Mouse (Mus musculus) c-Kit-positive CD71-negative TER-119-negative erythroid progenitor cells, embryonic 14.5 days (primary cell): ENCODE results near the gene Vps25.
A peak's percentile ranks its signal among the peaks of the same experiment; 100 is the strongest.

Experiments used
- DNase-seq: peaks from one replicate; pipeline ENCODE4 v3.0.0-alpha.2; 2013; ENCODE audit warnings: low read depth

The Vps25 gene

GRCm38 (mm10) chr11:101253613-101254389 is at the start of gene Vps25:
Gene Vps25 (plus strand): TSS chr11:101253707.
- no peak for DNase-seq

GRCm38 (mm10) chr11:101211970-101212369 is 41.5 kb upstream of the Vps25 start:
- DNase-seq = peak; percentile 72

- no peak for DNase-seq
These were observed 36.6 kb upstream of the Vps25 start for GRCm38 (mm10) chr11:101216936-101217335.

DNA sequence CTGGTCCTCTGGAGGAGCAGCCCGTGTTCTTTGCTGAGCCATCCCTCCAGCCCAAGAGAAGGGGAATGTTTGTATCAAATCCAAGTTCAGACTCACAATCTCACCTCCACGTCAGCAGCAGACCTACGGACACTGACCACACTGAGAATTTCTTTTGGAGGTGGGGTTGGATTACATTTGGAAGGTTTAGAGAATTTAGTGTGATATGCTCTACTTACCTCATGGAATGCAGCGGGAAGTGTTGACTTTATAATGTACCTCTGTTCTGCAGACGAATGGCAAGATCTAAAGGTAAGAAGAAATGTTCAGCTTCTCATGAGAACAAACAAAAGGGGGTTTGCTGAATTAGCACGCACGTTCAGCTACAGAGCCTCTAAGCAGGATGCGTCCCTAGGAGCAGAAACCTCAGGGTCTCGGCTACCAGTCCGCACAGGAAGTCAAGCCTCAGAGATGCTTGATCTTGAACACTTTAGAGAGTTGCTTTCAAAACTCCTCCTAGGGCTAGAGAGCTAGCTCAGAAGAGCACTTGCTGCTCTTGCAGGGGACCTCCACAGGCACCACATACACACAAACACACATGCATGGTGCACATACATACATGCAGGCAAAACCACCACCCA is 35.0 kb upstream of the Vps25 start:
- no peak for DNase-seq

GRCm38 (mm10) chr11:101220853-101221252 is 32.7 kb upstream of the Vps25 start:
- no peak for DNase-seq

- DNase-seq = no peak
These were observed 32.1 kb upstream of the Vps25 start for GRCm38 (mm10) chr11:101221306-101221986.

DNA sequence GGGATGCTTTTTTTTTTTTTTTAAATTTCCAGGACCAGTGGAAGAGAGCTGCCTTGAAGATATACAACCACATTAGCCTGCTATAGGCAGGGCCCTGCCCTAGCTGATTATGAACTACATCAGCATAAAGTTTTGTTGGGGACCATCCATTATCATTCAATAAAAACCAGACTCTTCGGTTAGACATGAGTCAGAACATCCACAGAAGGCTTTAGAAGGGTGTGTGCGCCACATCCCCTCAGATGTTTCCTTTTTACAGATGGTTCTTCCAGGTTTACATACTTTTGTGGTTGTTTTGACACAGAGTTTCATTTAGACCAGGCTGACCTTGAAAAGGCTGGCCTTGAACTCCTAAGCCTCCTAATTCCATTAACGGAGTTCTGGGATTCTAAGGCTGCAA is 29.2 kb upstream of the Vps25 start:
- DNase-seq = no peak

GRCm38 (mm10) chr11:101225331-101226064 is 28.0 kb upstream of the Vps25 start:
- no peak for DNase-seq

DNA sequence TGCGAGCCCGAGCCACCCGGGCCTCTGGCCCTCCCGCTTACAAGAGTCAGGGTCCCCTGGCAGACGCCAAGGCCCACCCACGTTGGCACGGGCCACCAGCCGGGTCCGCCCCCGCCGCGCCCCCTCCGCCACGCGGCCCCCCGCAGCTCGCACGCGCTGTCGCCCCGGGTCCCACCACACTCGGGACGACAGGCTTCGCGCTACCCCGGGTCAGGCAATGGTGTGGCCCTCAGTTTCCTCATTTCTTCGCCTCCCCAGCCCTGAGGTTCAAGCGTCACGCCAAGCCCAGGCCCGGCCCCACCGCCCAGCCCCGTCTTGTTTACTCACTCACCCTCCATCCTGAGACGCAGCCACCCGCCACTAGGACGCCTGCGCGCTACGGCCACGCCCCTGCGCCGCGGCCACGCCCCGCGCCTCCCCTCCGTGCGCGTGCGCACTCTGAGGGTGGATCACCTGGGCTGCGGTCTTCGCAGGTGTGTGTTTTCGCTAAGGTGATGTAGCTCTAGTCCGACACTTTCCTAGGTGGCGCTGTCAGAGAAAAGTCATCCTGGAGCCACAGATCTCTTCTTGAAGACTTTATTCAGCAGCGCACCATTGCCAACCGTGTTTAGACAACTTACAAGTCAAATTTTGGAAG is 27.3 kb upstream of the Vps25 start, which contains the start of gene Ezh1:
TSS of gene Ezh1 (minus strand) at position 399 of the 637 bp plus-strand sequence.
- peak; percentile 56 for DNase-seq

- no peak for DNase-seq
These were observed 24.1 kb upstream of the Vps25 start for GRCm38 (mm10) chr11:101229361-101229900.

DNA sequence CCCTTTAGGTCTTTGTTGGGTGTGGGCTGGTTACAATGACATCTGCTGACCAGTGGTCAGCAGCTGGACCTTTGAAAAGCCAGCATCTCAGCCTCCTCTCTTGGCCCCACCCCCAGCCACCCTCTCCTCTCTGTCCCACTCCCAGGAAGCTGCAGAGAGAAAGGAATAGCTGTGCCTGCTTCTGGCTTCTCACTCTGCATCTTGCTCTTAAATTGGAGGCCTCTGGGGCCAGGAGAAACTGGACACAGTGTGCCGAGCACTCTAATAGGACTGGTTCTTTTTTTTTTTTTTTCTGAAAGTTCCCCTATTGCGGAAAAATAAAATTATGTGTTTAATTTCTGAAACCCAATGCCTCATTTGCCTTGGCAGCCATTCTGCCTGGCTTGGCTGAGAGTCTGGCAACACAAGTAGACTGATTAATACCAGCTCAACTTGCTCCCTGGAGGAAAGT is 23.4 kb upstream of the Vps25 start:
- DNase-seq = no peak

GRCm38 (mm10) chr11:101230526-101230925 is 23.0 kb upstream of the Vps25 start:
- no peak for DNase-seq

DNA sequence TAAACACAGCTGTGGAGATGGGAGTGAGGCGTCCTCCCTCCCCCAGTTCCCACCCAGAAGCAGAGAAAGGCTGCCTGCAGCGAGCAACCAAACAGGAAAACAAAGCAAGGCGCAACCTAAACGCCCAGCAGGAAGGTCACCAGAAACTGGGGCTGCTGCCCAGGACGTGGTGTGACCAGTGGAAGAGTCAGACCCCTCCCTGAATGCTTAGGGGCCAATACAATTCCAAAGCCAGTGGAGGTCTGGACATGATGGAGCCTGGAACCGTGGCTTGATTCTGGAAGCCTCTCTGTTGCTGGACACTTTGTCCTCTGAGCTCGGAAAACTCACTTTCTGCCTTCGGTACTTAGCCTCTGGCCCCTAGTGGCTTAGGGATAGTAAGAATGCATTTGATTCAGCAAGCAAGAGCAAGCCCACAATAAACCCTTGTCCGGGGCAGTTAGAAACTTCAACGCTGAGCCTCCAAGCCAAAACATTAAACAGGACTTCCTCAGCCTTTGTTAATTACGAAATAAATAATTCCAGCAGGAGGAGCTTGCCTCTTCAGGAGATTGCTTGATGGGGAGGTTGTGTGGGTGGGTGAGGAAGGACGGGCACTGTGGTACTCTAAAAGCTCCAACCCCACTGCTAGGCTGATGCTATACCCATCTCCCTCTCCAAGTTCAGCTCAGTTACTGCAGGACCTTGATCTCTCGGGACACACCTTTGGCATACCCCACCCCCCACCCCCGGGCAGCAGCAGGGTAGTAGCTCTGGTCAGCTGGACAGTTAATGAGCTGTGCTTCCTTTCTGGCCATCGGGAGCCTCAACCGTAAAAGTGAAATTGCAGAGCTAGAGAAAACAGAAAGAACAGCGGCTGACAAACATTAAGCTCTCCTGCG is 22.3 kb upstream of the Vps25 start:
- no peak for DNase-seq

GRCm38 (mm10) chr11:101232010-101232839 is 21.3 kb upstream of the Vps25 start:
- DNase-seq = no peak

GRCm38 (mm10) chr11:101233240-101233639 is 20.3 kb upstream of the Vps25 start:
- no peak for DNase-seq

DNA sequence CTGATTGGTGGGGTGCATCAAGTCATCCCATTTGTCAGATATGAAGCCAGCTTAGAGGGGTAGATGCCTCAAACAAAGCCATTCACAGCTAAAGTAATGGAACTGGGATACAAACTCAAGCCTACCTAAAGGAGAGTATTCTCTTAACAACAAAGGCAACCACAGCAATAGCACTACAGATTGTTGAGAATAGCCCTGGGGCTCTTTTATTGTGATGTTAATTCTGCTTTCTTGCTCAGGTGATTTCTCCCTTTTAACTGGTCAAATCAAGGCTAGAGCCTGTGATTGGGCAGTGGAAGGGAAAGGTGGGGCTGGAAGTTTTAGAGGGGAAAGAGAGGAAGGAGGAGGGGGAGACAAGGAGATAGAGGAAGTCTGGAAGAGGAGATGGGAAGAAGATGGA is 19.4 kb upstream of the Vps25 start:
- no peak for DNase-seq

DNA sequence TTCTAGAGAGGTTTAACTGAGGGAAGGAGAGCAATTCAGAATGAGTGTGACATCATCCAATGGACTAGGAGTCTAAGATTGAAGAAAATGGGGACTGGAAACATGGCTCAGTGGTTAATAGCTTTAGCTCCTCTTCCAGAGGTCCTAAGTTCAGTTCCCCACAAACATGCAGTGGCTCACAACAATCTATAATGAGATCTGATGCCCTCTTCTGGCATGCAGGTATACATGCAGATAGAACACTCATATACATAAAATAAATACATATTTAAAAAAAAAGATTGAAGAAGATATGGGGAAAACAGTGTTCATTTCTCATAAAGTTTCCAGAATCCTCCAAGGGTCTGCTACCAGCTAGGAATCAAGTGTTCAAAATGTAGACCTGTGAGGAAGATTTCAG is 18.1 kb upstream of the Vps25 start:
- DNase-seq = no peak

DNA sequence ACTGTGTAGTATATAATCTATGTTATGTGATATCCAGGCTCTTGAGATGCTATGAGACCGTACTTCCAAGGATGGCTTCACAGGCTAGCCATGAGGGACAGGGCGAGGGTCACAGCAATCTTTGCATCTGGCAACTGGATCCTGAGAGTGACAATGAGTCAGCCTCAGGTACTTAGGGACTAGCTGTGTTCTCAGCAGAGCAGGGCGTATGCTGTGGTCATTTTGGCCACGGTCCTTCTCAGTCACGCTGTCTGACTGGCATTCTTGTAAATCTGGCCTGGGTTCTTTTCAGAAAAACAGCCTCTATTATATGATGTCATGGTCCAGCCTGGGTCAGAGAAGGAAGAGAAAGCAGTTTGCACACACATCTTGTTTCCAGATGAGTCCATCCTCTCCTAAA is 16.7 kb upstream of the Vps25 start:
- no peak for DNase-seq

- DNase-seq = no peak
These were observed 15.3 kb upstream of the Vps25 start for GRCm38 (mm10) chr11:101238071-101238647.
